Mouse (Mus musculus) liver, postnatal 0 days (tissue): Measurements from ENCODE around the gene Med16.

Source experiments
- CTCF ChIP-seq: sonication (generic); IDR thresholded peaks from 2 replicates; pipeline ENCODE4 v1.5.1; 2016; ENCODE audit warnings: antibody characterized with exemption, low read depth
- EP300 ChIP-seq: IDR thresholded peaks from 2 replicates; pipeline ENCODE4 v1.6.1; 2016; ENCODE audit warnings: antibody characterized with exemption, low read depth, mild to moderate bottlenecking

DNA sequence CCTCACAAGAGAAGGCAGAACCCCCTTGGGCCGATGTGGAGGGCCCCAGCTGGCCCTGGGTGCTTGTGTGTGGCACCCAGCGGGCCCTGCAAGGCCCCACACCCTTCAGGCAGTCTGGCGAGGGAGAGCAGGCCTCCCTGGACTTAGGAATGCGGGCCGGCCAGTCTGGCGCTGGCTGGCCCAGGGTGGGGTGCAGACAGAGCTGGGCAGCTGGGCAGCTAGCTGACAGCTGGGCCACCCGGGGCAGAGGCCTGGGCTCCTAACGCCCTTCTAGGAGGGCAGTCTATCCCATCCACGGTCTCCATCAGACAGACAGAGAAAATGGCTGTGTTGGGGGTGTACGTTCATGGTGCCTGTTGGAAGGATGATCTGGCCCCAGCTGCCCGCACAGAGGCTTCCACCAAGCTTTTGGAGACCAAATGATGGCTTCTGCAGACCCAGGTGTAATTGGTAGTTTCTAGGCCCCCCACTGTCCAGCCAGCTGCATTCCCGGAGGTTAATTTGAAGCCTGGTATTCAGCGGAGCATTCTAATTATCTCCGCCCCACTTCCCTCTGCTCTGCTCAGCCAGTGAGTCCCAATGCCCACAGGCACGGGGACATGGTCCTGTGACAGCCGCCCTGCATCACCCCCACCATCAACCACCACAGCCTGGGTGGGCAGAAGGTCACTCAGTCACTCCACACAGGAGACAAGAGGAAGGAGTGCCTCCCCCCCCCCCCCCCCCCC lies 36.9 kb upstream of the Med16 start:
- TF ChIP-seq CTCF, result no peak
- no peak for TF ChIP-seq EP300
